Mouse (Mus musculus) testis, adult 2 months (tissue): ENCODE results near the gene Tle4.

Experiments
- CTCF ChIP-seq: fragments of 200-500 bp; IDR thresholded peaks from 2 replicates; pipeline ENCODE4 v1.5.1; 2012; ENCODE audit warnings: low read depth, mild to moderate bottlenecking, inconsistent platforms, low read length, moderate library complexity; ENCODE audit not compliant: control insufficient read depth, insufficient read depth, insufficient replicate concordance
- POLR2A ChIP-seq: fragments of 200-500 bp; IDR thresholded peaks from 2 replicates; pipeline ENCODE4 v1.6.1; 2012; ENCODE audit warnings: low read depth, mild to moderate bottlenecking, inconsistent platforms, low read length, moderate library complexity; ENCODE audit not compliant: control insufficient read depth

DNA sequence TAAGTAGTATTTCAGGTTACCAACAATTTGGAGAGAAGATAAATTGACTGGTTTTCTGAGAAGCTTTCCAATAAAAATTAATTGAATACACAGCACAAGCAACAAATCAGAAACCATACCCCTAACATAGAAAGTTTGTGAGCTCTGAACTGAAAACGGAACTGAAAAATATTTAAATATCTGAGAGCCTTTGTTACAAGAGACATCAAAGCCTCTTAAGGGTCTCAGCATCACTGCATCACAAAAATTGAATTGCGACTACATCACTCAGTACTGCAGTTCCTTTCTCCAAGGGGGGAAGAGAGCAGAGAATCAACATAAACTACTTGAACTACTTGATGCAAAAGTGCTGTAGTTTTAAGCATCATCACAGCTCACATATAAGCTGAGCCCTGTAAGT, 61.2 kb downstream of the Tle4 start:
- TF ChIP-seq CTCF (no peak), POLR2A (no peak)
